Mouse (Mus musculus) stomach, embryonic 15.5 days (tissue): Measurements from ENCODE around the gene Stx2. TPM values are rescaled to one million over a fixed set of nuclear protein-coding genes. Genes with fewer than 3 reads are reported as not detected.
A peak's percentile ranks its signal among the peaks of the same experiment; 100 is the strongest.

ENCODE experiments used
- ATAC-seq: fragments of 200-750 bp; cut with Nextera tagmentation; 2 replicates; pipeline ENCODE4 v1.8.0; 2017; ENCODE audit warnings: low read depth, moderate number of reproducible peaks, moderate TSS enrichment; ENCODE audit not compliant: insufficient read depth, low FRiP score
- H3K27ac ChIP-seq: fragments of 300-500 bp; sonication (generic); 2 replicates; pipeline ENCODE4 v1.5.1; 2015; ENCODE audit warnings: mild to moderate bottlenecking, inconsistent platforms
- H3K27me3 ChIP-seq: fragments of 300-500 bp; sonication (generic); replicated peaks from 2 replicates; pipeline ENCODE4 v1.6.1; 2015; ENCODE audit warnings: inconsistent platforms
- H3K36me3 ChIP-seq: fragments of 300-500 bp; sonication (generic); 2 replicates; pipeline ENCODE4 v1.6.1; 2015; ENCODE audit warnings: inconsistent platforms
- H3K4me1 ChIP-seq: fragments of 300-500 bp; sonication (generic); 2 replicates; pipeline ENCODE4 v1.6.1; 2015; ENCODE audit warnings: inconsistent platforms
- H3K4me2 ChIP-seq: fragments of 300-500 bp; sonication (generic); 2 replicates; pipeline ENCODE4 v1.6.1; 2015; ENCODE audit warnings: mild to moderate bottlenecking, inconsistent platforms
- H3K4me3 ChIP-seq: fragments of 300-500 bp; sonication (generic); replicated peaks from 2 replicates; pipeline ENCODE4 v1.5.1; 2015; ENCODE audit warnings: inconsistent platforms
- H3K9ac ChIP-seq: fragments of 300-500 bp; sonication (generic); 2 replicates; pipeline ENCODE4 v1.6.1; 2015; ENCODE audit warnings: inconsistent platforms
- H3K9me3 ChIP-seq: fragments of 300-500 bp; sonication (generic); 2 replicates; pipeline ENCODE4 v1.6.1; 2016; ENCODE audit warnings: inconsistent platforms
- WGBS: fragments of 180-500 bp; shearing (Covaris S2); methylation state at CpG from one replicate; pipeline ENCODE4 v1.1.7; 2015; 5-methylcytosine and 5-hydroxymethylcytosine counted together
- polyA plus RNA-seq: library from polyadenylated mRNA; unstranded; fragments of >200 nt; fragmentation: Nextera tagmentation; extraction: Ambion mirVana; gene quantifications from 2 replicates; pipeline ENCODE4 v1.2.1, GENCODE M21; 2015

Gene Stx2
- polyA plus RNA-seq, 1 experiment from 2014 or later: 34.6 TPM

GRCm38 (mm10) chr5:129025725-129026124 lies 17.4 kb upstream of the Stx2 start:
- 91% methylated on average over 2 of the region's 2 CpGs for WGBS
- Histone ChIP-seq H3K4me3 (no peak overlapping the region), H3K9ac (no peak overlapping the region), H3K27me3 (no peaks in the 10 kb centered on the region), H3K9me3 (no peaks in the 10 kb centered on the region), H3K27ac (no peak overlapping the region), H3K36me3 (peaks cover 12% of the 10 kb centered on the region; the same call in 1 of the 2 replicates), H3K4me1 (peaks cover 4% of the 10 kb centered on the region; the same call in 1 of the 2 replicates), H3K4me2 (no peak overlapping the region)
- no peak for ATAC-seq

GRCm38 (mm10) chr5:129025048-129025447 lies 16.7 kb upstream of the Stx2 start:
- H3K4me3 ChIP-seq: no peak overlapping the region
- H3K27me3 ChIP-seq: no peaks in the 10 kb centered on the region
- WGBS: 48% methylated on average over 2 of the region's 2 CpGs

GRCm38 (mm10) chr5:129020731-129021130 lies 12.4 kb upstream of the Stx2 start:
- peaks cover 4% of the 10 kb centered on the region; the same call in 1 of the 2 replicates for H3K4me1 ChIP-seq
- peak overlapping the region; percentile 56 for H3K9ac ChIP-seq
- H3K27me3 ChIP-seq: no peaks in the 10 kb centered on the region
- peak overlapping the region; percentile 76 for H3K4me3 ChIP-seq
- H3K27ac ChIP-seq: peak overlapping the region; percentile 97
- H3K36me3 ChIP-seq: peaks cover 5% of the 10 kb centered on the region; the same call in 1 of the 2 replicates
- ATAC-seq: no peak
- peak overlapping the region; percentile 65 for H3K4me2 ChIP-seq
- 2% methylated on average over 27 of the region's 28 CpGs for WGBS
- H3K9me3 ChIP-seq: no peaks in the 10 kb centered on the region

More at GRCm38 (mm10) chr5:129025048-129025447, 16.7 kb upstream of the Stx2 start:
- ATAC-seq: no peak
- Histone ChIP-seq H3K9me3 (no peaks in the 10 kb centered on the region), H3K36me3 (peaks cover 12% of the 10 kb centered on the region; the same call in 1 of the 2 replicates), H3K27ac (no peak overlapping the region), H3K4me2 (no peak overlapping the region), H3K4me1 (peaks cover 4% of the 10 kb centered on the region; the same call in 1 of the 2 replicates), H3K9ac (no peak overlapping the region)

DNA sequence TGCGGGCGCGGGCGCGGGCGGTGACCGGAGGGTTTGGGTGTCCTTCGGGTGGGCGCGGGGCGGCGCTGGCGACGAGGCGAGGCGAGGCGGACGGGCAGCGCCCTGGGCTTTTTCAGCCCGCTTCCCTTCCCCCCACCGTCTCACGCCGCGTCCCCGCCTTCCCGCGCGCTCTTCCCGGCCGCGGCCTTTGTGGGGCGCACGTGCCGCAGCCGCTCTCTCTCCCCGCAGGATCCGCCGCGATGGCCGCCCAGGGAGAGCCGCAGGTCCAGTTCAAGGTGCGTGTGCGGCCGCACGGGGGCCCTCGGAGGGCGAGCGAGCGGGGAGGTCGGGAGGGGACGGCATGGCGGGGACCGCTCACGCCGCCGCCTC lies 11.9 kb upstream of the Stx2 start:
- peaks cover 4% of the 10 kb centered on the region; the same call in 1 of the 2 replicates for H3K36me3 ChIP-seq
- peak overlapping the region; percentile 76 for H3K4me3 ChIP-seq
- H3K9ac ChIP-seq: peak overlapping the region; percentile 56
- peak; percentile 74 for ATAC-seq
- H3K4me2 ChIP-seq: peak overlapping the region; percentile 65
- no peaks in the 10 kb centered on the region for H3K9me3 ChIP-seq
- H3K4me1 ChIP-seq: peaks cover 4% of the 10 kb centered on the region; the same call in 1 of the 2 replicates
- H3K27ac ChIP-seq: peak overlapping the region; percentile 97
- no peaks in the 10 kb centered on the region for H3K27me3 ChIP-seq
- under 1% methylated on average over 47 of the region's 56 CpGs for WGBS

GRCm38 (mm10) chr5:129019497-129020299 lies 11.3 kb upstream of the Stx2 start, which contains the start of gene Ran:
Gene Ran, plus strand, starts transcription at chr5:129020069.
- Histone ChIP-seq H3K4me2 (peak within 1 kb of the TSS; percentile 65), H3K36me3 (peaks cover 4% of the 10 kb centered on the region; the same call in 1 of the 2 replicates), H3K9me3 (no peaks in the 10 kb centered on the region), H3K4me1 (peaks cover 4% of the 10 kb centered on the region; the same call in 1 of the 2 replicates), H3K27ac (peak within 1 kb of the TSS; percentile 97), H3K9ac (peak within 1 kb of the TSS; percentile 66), H3K27me3 (no peaks in the 10 kb centered on the region), H3K4me3 (peak within 1 kb of the TSS; percentile 76)
- under 1% methylated on average over 81 of the region's 102 CpGs for WGBS
- peak; percentile 95 for ATAC-seq

GRCm38 (mm10) chr5:129018782-129019489 lies 10.6 kb upstream of the Stx2 start:
- WGBS: 74% methylated on average over 13 of the region's 13 CpGs
- peak overlapping the region; percentile 65 for H3K4me2 ChIP-seq
- no peaks in the 10 kb centered on the region for H3K9me3 ChIP-seq
- peak overlapping the region; percentile 66; the same call in 1 of the 2 replicates for H3K9ac ChIP-seq
- H3K36me3 ChIP-seq: peaks cover 4% of the 10 kb centered on the region; the same call in 1 of the 2 replicates
- peaks cover 4% of the 10 kb centered on the region; the same call in 1 of the 2 replicates for H3K4me1 ChIP-seq
- H3K27me3 ChIP-seq: no peaks in the 10 kb centered on the region
- peak overlapping the region; percentile 96 for H3K27ac ChIP-seq
- peak overlapping the region; percentile 76 for H3K4me3 ChIP-seq
- peak; percentile 3 for ATAC-seq

DNA sequence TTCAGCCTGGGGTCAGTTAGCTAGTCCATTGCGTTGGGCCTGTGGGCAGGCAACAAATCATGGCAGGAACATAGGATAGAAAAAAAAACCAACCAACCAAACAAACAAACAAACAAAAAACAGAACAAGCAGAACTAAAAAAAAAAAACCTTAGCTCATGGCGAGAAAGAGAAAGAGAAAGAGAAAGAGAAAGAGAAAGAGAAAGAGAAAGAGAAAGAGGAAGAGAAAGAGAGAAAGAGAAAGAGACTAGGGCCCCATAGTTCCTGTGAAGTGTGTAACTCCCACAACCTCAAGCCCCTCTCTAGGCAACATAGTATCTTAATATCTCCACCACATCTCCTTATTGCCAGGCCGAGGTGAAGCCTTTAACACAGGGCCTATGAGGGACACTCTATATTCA lies 8.0 kb upstream of the Stx2 start:
- Histone ChIP-seq H3K4me1 (no peaks in the 10 kb centered on the region), H3K9me3 (no peaks in the 10 kb centered on the region), H3K27ac (no peak overlapping the region), H3K4me3 (no peak overlapping the region), H3K4me2 (no peak overlapping the region), H3K27me3 (no peaks in the 10 kb centered on the region), H3K9ac (no peak overlapping the region), H3K36me3 (no peaks in the 10 kb centered on the region)
- WGBS: 88% methylated on average over 3 of the region's 3 CpGs
- no peak for ATAC-seq

GRCm38 (mm10) chr5:129015540-129015939 lies 7.2 kb upstream of the Stx2 start:
- WGBS: 77% methylated on average over 5 of the region's 5 CpGs
- no peak overlapping the region for H3K4me3 ChIP-seq
- H3K27me3 ChIP-seq: no peaks in the 10 kb centered on the region
- no peak for ATAC-seq
- H3K27ac ChIP-seq: no peak overlapping the region
- H3K9ac ChIP-seq: no peak overlapping the region
- H3K4me1 ChIP-seq: no peaks in the 10 kb centered on the region
- no peak overlapping the region for H3K4me2 ChIP-seq
- no peaks in the 10 kb centered on the region for H3K36me3 ChIP-seq
- H3K9me3 ChIP-seq: no peaks in the 10 kb centered on the region

- Histone ChIP-seq H3K4me2 (no peak overlapping the region), H3K36me3 (no peaks in the 10 kb centered on the region), H3K4me1 (no peaks in the 10 kb centered on the region), H3K4me3 (no peak overlapping the region), H3K9ac (no peak overlapping the region), H3K9me3 (no peaks in the 10 kb centered on the region), H3K27me3 (no peaks in the 10 kb centered on the region), H3K27ac (no peak overlapping the region)
- ATAC-seq: no peak
- WGBS: 62% methylated on average over 3 of the region's 3 CpGs
Measured at GRCm38 (mm10) chr5:129015020-129015419, 6.6 kb upstream of the Stx2 start.

DNA sequence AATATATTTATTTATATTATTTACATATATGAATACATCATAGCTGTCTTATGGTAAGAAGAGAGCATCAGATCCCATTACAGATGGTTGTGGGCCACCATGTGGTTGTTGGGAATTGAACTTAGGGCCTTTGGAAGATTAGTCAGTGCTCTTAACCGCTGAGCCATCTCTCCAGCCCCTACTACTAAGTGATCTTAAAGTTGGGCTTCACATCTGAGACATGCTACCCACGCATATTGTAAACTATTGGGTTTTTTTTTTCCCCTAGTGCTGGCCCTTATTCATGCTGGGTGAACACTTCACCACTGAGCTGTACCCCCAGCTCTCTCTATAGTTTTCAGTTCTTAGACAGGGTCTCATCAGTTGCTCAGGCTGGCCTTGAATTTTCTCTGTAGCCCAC lies 2.6 kb upstream of the Stx2 start:
- no peak for ATAC-seq
- Histone ChIP-seq H3K36me3 (no peaks in the 10 kb centered on the region), H3K9ac (no peak overlapping the region), H3K9me3 (no peaks in the 10 kb centered on the region), H3K4me3 (no peak overlapping the region), H3K4me2 (no peak overlapping the region), H3K27ac (no peak overlapping the region), H3K27me3 (no peaks in the 10 kb centered on the region), H3K4me1 (peaks cover 17% of the 10 kb centered on the region)
- 70% methylated on average over 2 of the region's 2 CpGs for WGBS

DNA sequence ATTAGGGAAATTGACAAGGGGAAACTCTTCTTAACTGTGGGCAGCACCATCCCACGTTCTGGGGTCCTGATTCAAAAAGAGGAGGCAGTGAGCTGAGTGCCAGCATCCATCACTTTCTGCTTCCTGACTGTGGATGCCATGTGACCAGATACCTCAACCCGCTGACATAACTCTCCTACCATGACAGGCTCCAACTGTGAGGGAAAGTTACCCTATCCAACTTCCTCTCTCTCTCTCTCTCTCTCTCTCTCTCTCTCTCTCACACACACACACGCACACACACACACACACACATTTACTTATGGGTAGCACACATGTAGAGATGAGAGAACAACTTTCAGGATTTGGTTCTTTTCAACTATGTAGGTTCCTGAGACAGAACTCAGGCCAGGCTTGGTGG lies 1.2 kb upstream of the Stx2 start:
- no peak for ATAC-seq
- 71% methylated on average over 3 of the region's 3 CpGs for WGBS

GRCm38 (mm10) chr5:129008008-129008407 lies 366 bp downstream of the Stx2 start:
- Histone ChIP-seq H3K4me1 (peaks cover 21% of the 10 kb centered on the region), H3K4me2 (peak overlapping the region; percentile 87), H3K27me3 (no peaks in the 10 kb centered on the region), H3K4me3 (peak overlapping the region; percentile 63), H3K36me3 (no peaks in the 10 kb centered on the region), H3K9ac (peak overlapping the region; percentile 67), H3K9me3 (no peaks in the 10 kb centered on the region), H3K27ac (no peak overlapping the region)
- under 1% methylated on average over 18 of the region's 18 CpGs for WGBS
- ATAC-seq: peak; percentile 56

More for the DNA sequence above, 1.2 kb upstream of the Stx2 start:
- Histone ChIP-seq H3K4me1 (peaks cover 21% of the 10 kb centered on the region), H3K27ac (no peak overlapping the region), H3K36me3 (no peaks in the 10 kb centered on the region), H3K9me3 (no peaks in the 10 kb centered on the region), H3K9ac (no peak overlapping the region), H3K4me3 (no peak overlapping the region), H3K4me2 (no peak overlapping the region), H3K27me3 (no peaks in the 10 kb centered on the region)
